Mouse (Mus musculus) hindbrain, postnatal 0 days (tissue): Measurements from ENCODE around the gene Pin1. TPM values are rescaled to one million over a fixed set of nuclear protein-coding genes. Genes with fewer than 3 reads are reported as not detected.
"Not testable (repeated sequence)": the region's sequence is repeated elsewhere in the genome, so short reads cannot be mapped to it uniquely, and the experiment has no call there.

Source experiments
- ATAC-seq: fragments of 200-750 bp; cut with Nextera tagmentation; 2 replicates; pipeline ENCODE4 v1.8.0; 2017; ENCODE audit warnings: mild to moderate bottlenecking, moderate TSS enrichment, moderate library complexity
- DNase-seq: peaks from one replicate; pipeline ENCODE4 v3.0.0-alpha.2; 2015; ENCODE audit warnings: low spot score
- H3K27ac ChIP-seq: fragments of 300-500 bp; sonication (generic); 2 replicates; pipeline ENCODE4 v1.5.1; 2014; ENCODE audit warnings: mild to moderate bottlenecking
- H3K27me3 ChIP-seq: fragments of 300-500 bp; sonication (generic); 2 replicates; pipeline ENCODE4 v1.6.1; 2014; ENCODE audit warnings: low read length, mixed read lengths; ENCODE audit not compliant: insufficient read depth
- H3K36me3 ChIP-seq: fragments of 300-500 bp; sonication (generic); 2 replicates; pipeline ENCODE4 v1.6.1; 2014; ENCODE audit warnings: low read length, mixed read lengths; ENCODE audit not compliant: insufficient read depth
- H3K4me1 ChIP-seq: fragments of 300-500 bp; sonication (generic); 2 replicates; pipeline ENCODE4 v1.6.1; 2014; ENCODE audit warnings: antibody characterized with exemption, low read length, mixed read lengths; ENCODE audit not compliant: insufficient read depth
- H3K4me2 ChIP-seq: fragments of 300-500 bp; sonication (generic); 2 replicates; pipeline ENCODE4 v1.6.1; 2014; ENCODE audit warnings: low read depth, mild to moderate bottlenecking, low read length, moderate library complexity, mixed read lengths
- H3K4me3 ChIP-seq: fragments of 300-500 bp; sonication (generic); 2 replicates; pipeline ENCODE4 v1.5.1; 2014; ENCODE audit warnings: low read length
- H3K9ac ChIP-seq: fragments of 300-500 bp; sonication (generic); replicated peaks from 2 replicates; pipeline ENCODE4 v1.6.1; 2014; ENCODE audit warnings: mild to moderate bottlenecking, low read length, moderate library complexity, mixed read lengths
- H3K9me3 ChIP-seq: fragments of 300-500 bp; sonication (generic); 2 replicates; pipeline ENCODE4 v1.6.1; 2016; ENCODE audit warnings: low read length, mixed read lengths
- CTCF ChIP-seq: IDR thresholded peaks from 2 replicates; pipeline ENCODE4 v1.5.1; 2016; ENCODE audit warnings: antibody characterized with exemption, control low read depth, low read depth
- WGBS: fragments of 180-500 bp; shearing (Covaris S2); extraction: QIAGEN DNeasy Blood & Tissue Kit; methylation state at CpG from one replicate; pipeline ENCODE4 v1.1.7; 2014; 5-methylcytosine and 5-hydroxymethylcytosine counted together
- polyA plus RNA-seq: library from polyadenylated mRNA; unstranded; fragments of >200 nt; fragmentation: Nextera tagmentation; extraction: Ambion mirVana; gene quantifications from 2 replicates; pipeline ENCODE4 v1.2.1, GENCODE M21; 2015
- total RNA-seq: library from RNA; depleted of rRNA; stranded (reverse); fragments of >200 nt; gene quantifications from 2 replicates; pipeline ENCODE4 v1.2.3, GENCODE M21; 2014

Pin1 gene
- total and polyA plus RNA-seq, 2 experiments from 2014 or later = 44.3 to 68.0 TPM

GRCm38 (mm10) chr9:20631332-20631731 is 20.6 kb upstream of the Pin1 start:
- TF ChIP-seq CTCF = no peak
- 93% methylated on average over 2 of the region's 2 CpGs for WGBS
- no peak for ATAC-seq
- H3K4me1 ChIP-seq = no peaks in the 10 kb centered on the region
- DNase-seq = no peak
- H3K4me3 ChIP-seq = no peak overlapping the region
- no peaks in the 10 kb centered on the region for H3K9me3 ChIP-seq
- H3K4me2 ChIP-seq = no peak overlapping the region
- H3K27me3 ChIP-seq = no peaks in the 10 kb centered on the region
- no peak overlapping the region for H3K27ac ChIP-seq
- H3K9ac ChIP-seq = no peak overlapping the region
- no peaks in the 10 kb centered on the region for H3K36me3 ChIP-seq

DNA sequence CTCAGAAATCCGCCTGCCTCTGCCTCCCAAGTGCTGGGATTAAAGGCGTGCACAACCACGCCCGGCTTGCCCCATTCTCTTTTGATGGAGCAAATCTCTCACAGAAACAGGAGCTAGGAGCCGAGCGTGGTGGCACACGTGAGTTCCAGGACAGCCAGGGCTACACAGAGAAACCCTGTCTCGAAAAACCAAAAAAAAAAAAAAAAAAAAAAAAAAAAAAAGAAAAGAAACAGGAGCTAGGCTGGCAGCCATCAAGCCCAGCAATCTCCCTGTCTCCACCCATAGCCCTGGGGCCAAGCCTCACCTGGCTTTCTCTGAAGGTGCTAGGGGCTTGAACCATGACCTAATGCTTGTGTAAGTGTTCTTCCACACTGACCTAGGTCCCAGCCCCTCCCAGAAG is 16.2 kb upstream of the Pin1 start:
- not testable (repeated sequence) for H3K9me3 ChIP-seq, H3K27me3 ChIP-seq, ATAC-seq, H3K4me3 ChIP-seq, H3K4me1 ChIP-seq, H3K27ac ChIP-seq, DNase-seq, H3K4me2 ChIP-seq, H3K9ac ChIP-seq
- H3K36me3 ChIP-seq = peaks cover 17% of the 10 kb centered on the region
- WGBS = 92% methylated on average over 8 of the region's 8 CpGs

- H3K27ac ChIP-seq = no peak overlapping the region
- no peaks in the 10 kb centered on the region for H3K9me3 ChIP-seq
- no peak overlapping the region for H3K9ac ChIP-seq
- H3K4me1 ChIP-seq = peaks cover 3% of the 10 kb centered on the region; the same call in 1 of the 2 replicates
- no peak for ATAC-seq
- no peak overlapping the region for H3K4me3 ChIP-seq
- peaks cover 17% of the 10 kb centered on the region for H3K36me3 ChIP-seq
- no peak for TF ChIP-seq CTCF
- no peaks in the 10 kb centered on the region for H3K27me3 ChIP-seq
- WGBS = 78% methylated on average over 3 of the region's 3 CpGs
- DNase-seq = no peak
- H3K4me2 ChIP-seq = no peak overlapping the region
Measured at GRCm38 (mm10) chr9:20636256-20636655, 15.6 kb upstream of the Pin1 start.

GRCm38 (mm10) chr9:20636790-20637189 is 15.1 kb upstream of the Pin1 start:
- Histone ChIP-seq H3K36me3 (peaks cover 17% of the 10 kb centered on the region), H3K4me3 (no peak overlapping the region), H3K4me1 (peaks cover 8% of the 10 kb centered on the region; the same call in 1 of the 2 replicates), H3K4me2 (no peak overlapping the region), H3K9ac (no peak overlapping the region), H3K27ac (no peak overlapping the region), H3K27me3 (no peaks in the 10 kb centered on the region), H3K9me3 (no peaks in the 10 kb centered on the region)
- 80% methylated on average over 2 of the region's 2 CpGs for WGBS
- no peak for DNase-seq
- ATAC-seq = no peak
- TF ChIP-seq CTCF = no peak

DNA sequence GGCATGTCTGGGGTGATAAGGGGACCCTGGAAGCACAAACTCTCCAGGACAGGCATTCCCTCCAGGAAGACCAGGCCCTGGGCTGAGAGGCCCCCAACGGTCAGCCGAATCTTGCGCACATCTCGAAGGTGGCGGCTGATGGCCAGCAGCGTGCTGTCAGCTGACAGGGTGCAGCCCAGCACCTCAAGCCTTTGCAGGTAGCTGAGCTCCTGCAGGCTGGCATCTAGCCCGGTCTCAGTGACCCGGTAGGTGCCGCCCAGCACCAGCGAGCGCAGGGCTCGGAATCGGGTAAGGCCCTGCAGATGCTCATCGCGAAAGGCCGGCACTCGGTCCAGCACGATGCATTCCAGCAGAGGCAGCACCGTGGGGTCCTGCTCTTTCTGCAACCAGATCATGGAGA is 13.3 kb upstream of the Pin1 start:
- no peak for TF ChIP-seq CTCF
- no peak for DNase-seq
- ATAC-seq = no peak
- Histone ChIP-seq H3K27ac (no peak overlapping the region), H3K9ac (no peak overlapping the region), H3K4me3 (no peak overlapping the region), H3K9me3 (no peaks in the 10 kb centered on the region), H3K4me1 (peaks cover 8% of the 10 kb centered on the region; the same call in 1 of the 2 replicates), H3K27me3 (no peaks in the 10 kb centered on the region), H3K4me2 (no peak overlapping the region), H3K36me3 (peaks cover 17% of the 10 kb centered on the region)
- 94% methylated on average over 19 of the region's 19 CpGs for WGBS

DNA sequence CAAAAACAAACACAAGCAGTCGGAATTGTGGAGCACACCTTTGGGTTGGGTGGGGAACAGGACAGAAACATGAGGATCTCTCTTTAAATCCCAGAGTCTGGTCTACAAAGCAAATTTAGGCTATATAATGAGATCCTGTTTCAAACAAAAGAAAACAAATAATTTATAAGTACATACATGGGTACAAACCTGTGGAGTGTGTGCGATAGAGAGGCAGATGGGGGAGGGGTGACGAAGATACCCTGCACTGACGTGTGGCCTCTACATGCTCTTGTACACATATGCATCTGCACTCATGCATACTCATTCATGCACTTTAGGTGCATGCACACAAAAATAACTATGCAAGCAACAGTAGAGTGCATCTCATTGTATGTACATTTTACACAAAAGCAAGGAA is 12.4 kb upstream of the Pin1 start:
- no peak overlapping the region for H3K4me2 ChIP-seq
- peaks cover 17% of the 10 kb centered on the region for H3K36me3 ChIP-seq
- H3K9me3 ChIP-seq = no peaks in the 10 kb centered on the region
- H3K4me1 ChIP-seq = peaks cover 8% of the 10 kb centered on the region; the same call in 1 of the 2 replicates
- no peaks in the 10 kb centered on the region for H3K27me3 ChIP-seq
- 92% methylated on average over 4 of the region's 4 CpGs for WGBS
- H3K27ac ChIP-seq = no peak overlapping the region
- no peak for ATAC-seq
- H3K4me3 ChIP-seq = no peak overlapping the region
- no peak for DNase-seq
- no peak for TF ChIP-seq CTCF
- H3K9ac ChIP-seq = no peak overlapping the region

DNA sequence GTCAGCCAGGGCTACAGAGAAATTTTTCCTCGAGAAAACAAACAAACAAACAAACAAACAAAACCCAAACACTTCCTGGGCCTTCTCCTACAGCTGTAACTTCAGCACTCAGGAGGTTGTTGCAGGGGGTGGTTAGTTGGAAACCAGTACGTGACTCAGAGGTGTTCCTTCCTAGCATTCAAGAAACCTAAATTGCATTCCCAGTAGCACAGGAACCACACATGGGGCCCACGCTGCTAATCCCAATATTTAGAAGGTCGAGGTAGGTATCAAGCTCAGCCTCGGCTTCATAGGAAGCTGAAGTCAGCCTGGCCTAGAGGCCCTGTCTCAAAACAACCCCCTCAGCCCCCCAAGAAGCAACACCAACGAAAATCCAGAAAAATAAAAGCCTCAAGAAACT is 10.4 kb upstream of the Pin1 start:
- peak overlapping the region; percentile 86 for H3K27ac ChIP-seq

More for the DNA sequence above, 10.4 kb upstream of the Pin1 start:
- no peaks in the 10 kb centered on the region for H3K9me3 ChIP-seq
- H3K9ac ChIP-seq = peak overlapping the region; percentile 83
- no peak for ATAC-seq
- H3K36me3 ChIP-seq = peaks cover 19% of the 10 kb centered on the region
- DNase-seq = no peak
- WGBS = 26% methylated on average over 6 of the region's 6 CpGs
- peaks cover 8% of the 10 kb centered on the region for H3K4me1 ChIP-seq
- peak overlapping the region; percentile 64 for H3K4me3 ChIP-seq
- peak overlapping the region; percentile 91 for H3K4me2 ChIP-seq
- no peak for TF ChIP-seq CTCF
- no peaks in the 10 kb centered on the region for H3K27me3 ChIP-seq
